Mouse (Mus musculus) MEL (cell line): ENCODE measurements around the gene Med15. TPM values are rescaled to one million over a fixed set of nuclear protein-coding genes. Genes with fewer than 3 reads are reported as not detected.

ENCODE experiments used
- DNase-seq: peaks from one replicate; pipeline ENCODE4 v3.0.0; 2011; ENCODE audit warnings: low read depth, low spot score
- H3K27ac ChIP-seq: 2 replicates; pipeline ENCODE4 v1.5.1; 2012; ENCODE audit warnings: low read depth, mild to moderate bottlenecking, control low read depth, low read length, moderate library complexity; ENCODE audit not compliant: control insufficient read depth
- H3K27me3 ChIP-seq, 2 experiments: fragments of 150-350 bp in 1 of 2; sonication (generic) in 1 of 2; 2 replicates each; pipeline ENCODE4 v1.6.1; 2012; ENCODE audit warnings: low read length in 2 of 2, mild to moderate bottlenecking in 2 of 2, improper control_type of control experiment in 1 of 2, moderate library complexity in 1 of 2; ENCODE audit not compliant: insufficient read depth in 2 of 2, control insufficient read depth in 1 of 2
- H3K36me3 ChIP-seq, 2 experiments: 2 replicates each; pipeline ENCODE4 v1.6.1; 2012 to 2014; ENCODE audit warnings: low read length in 2 of 2, improper control_type of control experiment in 1 of 2, inconsistent platforms in 1 of 2, mild to moderate bottlenecking in 1 of 2; ENCODE audit not compliant: insufficient read depth in 2 of 2, control insufficient read depth in 1 of 2
- H3K4me1 ChIP-seq, 2 experiments: fragments of 150-350 bp in 1 of 2; sonication (generic) in 1 of 2; 2 replicates each; pipeline ENCODE4 v1.6.1; 2012; ENCODE audit warnings: low read length in 2 of 2, improper control_type of control experiment in 1 of 2, mild to moderate bottlenecking in 1 of 2; ENCODE audit not compliant: insufficient read depth in 2 of 2, control insufficient read depth in 1 of 2
- H3K4me3 ChIP-seq, 2 experiments: fragments of 150-350 bp in 1 of 2; sonication (generic) in 1 of 2; 2 replicates each; pipeline ENCODE4 v1.5.1; 2012; ENCODE audit warnings: low read depth in 2 of 2, low read length in 2 of 2, mild to moderate bottlenecking in 2 of 2, moderate library complexity in 2 of 2, control low read depth in 1 of 2, improper control_type of control experiment in 1 of 2; ENCODE audit not compliant: control insufficient read depth in 1 of 2, insufficient read depth in 1 of 2
- H3K79me2 ChIP-seq: 2 replicates; pipeline ENCODE4 v1.6.1; 2012; ENCODE audit warnings: mild to moderate bottlenecking, low read length, moderate library complexity; ENCODE audit not compliant: control insufficient read depth, poor library complexity, insufficient read depth
- H3K9ac ChIP-seq: 2 replicates; pipeline ENCODE4 v1.6.1; 2012; ENCODE audit warnings: low read depth, mild to moderate bottlenecking, control low read depth, low read length, moderate library complexity; ENCODE audit not compliant: control insufficient read depth, poor library complexity, severe bottlenecking
- H3K9me3 ChIP-seq: fragments of 150-350 bp; sonication (generic); replicated peaks from 2 replicates; pipeline ENCODE4 v1.6.1; 2012; ENCODE audit warnings: mild to moderate bottlenecking, low read length, improper control_type of control experiment, moderate library complexity; ENCODE audit not compliant: insufficient read depth
- CHD1 ChIP-seq: IDR thresholded peaks from 2 replicates; pipeline ENCODE4 v1.6.1; 2012; ENCODE audit warnings: low read depth, mild to moderate bottlenecking, inconsistent platforms, low read length, improper control_type of control experiment
- EP300 ChIP-seq, 2 experiments: IDR thresholded peaks; 2 replicates each; pipeline ENCODE4 v1.6.1; 2011; ENCODE audit warnings: improper control_type of control experiment in 2 of 2, low read length in 2 of 2, low read depth in 1 of 2, mild to moderate bottlenecking in 1 of 2
- GABPA ChIP-seq: IDR thresholded peaks from 2 replicates; pipeline ENCODE4 v1.6.1; 2012; ENCODE audit warnings: low read depth, mild to moderate bottlenecking, inconsistent platforms, low read length, improper control_type of control experiment, moderate library complexity
- GATA1 ChIP-seq: IDR thresholded peaks from 2 replicates; pipeline ENCODE4 v1.6.1; 2011; ENCODE audit warnings: low read depth, low read length, improper control_type of control experiment
- MAFK ChIP-seq: IDR thresholded peaks from 2 replicates; pipeline ENCODE4 v1.6.1; 2011; ENCODE audit warnings: low read depth, mild to moderate bottlenecking, low read length, improper control_type of control experiment, borderline replicate concordance
- MAX ChIP-seq: IDR thresholded peaks from 2 replicates; pipeline ENCODE4 v1.6.1; 2011; ENCODE audit warnings: low read length, improper control_type of control experiment
- MAZ ChIP-seq: IDR thresholded peaks from 2 replicates; pipeline ENCODE4 v1.6.1; 2012; ENCODE audit warnings: low read depth, mild to moderate bottlenecking, inconsistent platforms, low read length, improper control_type of control experiment
- MXI1 ChIP-seq: IDR thresholded peaks from 2 replicates; pipeline ENCODE4 v1.6.1; 2011; ENCODE audit warnings: mild to moderate bottlenecking, low read depth, low read length, improper control_type of control experiment
- MYB ChIP-seq: IDR thresholded peaks from 2 replicates; pipeline ENCODE4 v1.6.1; 2011; ENCODE audit warnings: mild to moderate bottlenecking, low read depth, low read length, improper control_type of control experiment
- NELFE ChIP-seq: IDR thresholded peaks from 2 replicates; pipeline ENCODE4 v1.6.1; 2011; ENCODE audit warnings: low read depth, low read length, improper control_type of control experiment
- POLR2A ChIP-seq, 2 experiments: IDR thresholded peaks; 2 replicates each; pipeline ENCODE4 v1.6.1; 2011 to 2012; ENCODE audit warnings: low read length in 2 of 2, mild to moderate bottlenecking in 2 of 2, control low read depth in 1 of 2, improper control_type of control experiment in 1 of 2, low read depth in 1 of 2, moderate library complexity in 1 of 2; ENCODE audit not compliant: control insufficient read depth in 1 of 2, insufficient read depth in 1 of 2, poor library complexity in 1 of 2
- POLR2AphosphoS2 ChIP-seq: IDR thresholded peaks from 2 replicates; pipeline ENCODE4 v1.6.1; 2011; ENCODE audit warnings: low read length, improper control_type of control experiment
- RCOR1 ChIP-seq: IDR thresholded peaks from 2 replicates; pipeline ENCODE4 v1.6.1; 2012; ENCODE audit warnings: low read depth, mild to moderate bottlenecking, inconsistent platforms, low read length, improper control_type of control experiment
- SIN3A ChIP-seq: IDR thresholded peaks from 2 replicates; pipeline ENCODE4 v1.6.1; 2012; ENCODE audit warnings: low read length, improper control_type of control experiment, inconsistent platforms
- TAL1 ChIP-seq: IDR thresholded peaks from 2 replicates; pipeline ENCODE4 v1.6.1; 2012; ENCODE audit warnings: mild to moderate bottlenecking, inconsistent platforms, low read length, moderate library complexity, mixed read lengths
- TCF12 ChIP-seq: IDR thresholded peaks from 2 replicates; pipeline ENCODE4 v1.6.1; 2014; ENCODE audit warnings: low read depth, mild to moderate bottlenecking, inconsistent platforms, low read length, improper control_type of control experiment, moderate library complexity
- ZNF384 ChIP-seq: IDR thresholded peaks from 2 replicates; pipeline ENCODE4 v1.6.1; 2012; ENCODE audit warnings: low read depth, mild to moderate bottlenecking, inconsistent platforms, low read length, improper control_type of control experiment
- polyA plus RNA-seq, 2 experiments: library from polyadenylated mRNA; stranded (reverse) in 1 of 2; unstranded in 1 of 2; fragments of >175 nt in 1 of 2; fragments of >200 nt in 1 of 2; gene quantifications; 2 replicates each; pipeline versions ENCODE4 v1.2.1 to v1.2.4; 2012; ENCODE audit warnings: low replicate concordance in 2 of 2, low read depth in 1 of 2; ENCODE audit not compliant: insufficient read length in 2 of 2, insufficient read depth in 1 of 2, missing spikeins in 1 of 2
- total RNA-seq: library from RNA; depleted of rRNA; stranded (reverse); fragments of 300-350 nt; gene quantifications from 2 replicates; pipeline ENCODE4 v1.2.3, GENCODE M21; 2012

Med15 gene
- total and polyA plus RNA-seq, 3 experiments = 25.9 to 62.0 TPM; not detected in 1

GRCm38 (mm10) chr16:17646310-17647114, 86.2 kb downstream of the Med15 start, which contains the start of gene Ccdc74a:
TSS of gene Ccdc74a (plus strand) at chr16:17646470.
- Histone ChIP-seq H3K9me3 (no peaks in the 10 kb centered on the region), H3K9ac (peak within 1 kb of the TSS; percentile 81), H3K4me1 (peaks cover 0 to 10% of the 10 kb centered on the region in 2 experiments; a peak in 2 of 4 replicates), H3K36me3 (peaks cover 0 to 6% of the 10 kb centered on the region in 2 experiments; a peak in 2 of 4 replicates), H3K79me2 (peaks cover 2% of the 10 kb centered on the region; the same call in 1 of the 2 replicates), H3K4me3 (peak within 1 kb of the TSS; percentile 68 to 69), H3K27ac (peak within 1 kb of the TSS; percentile 55), H3K27me3 (no peaks in the 10 kb centered on the region)
- DNase-seq = peak; percentile 84
- no peak for TF ChIP-seq CHD1
- no peak for TF ChIP-seq RCOR1
- TF ChIP-seq POLR2A (IDR thresholded peaks at IDR 0.05; ENCODE audit: control insufficient read depth in 1 of 2, insufficient read depth in 1 of 2, low read depth in 1 of 2, low read length in 2 of 2, poor library complexity in 1 of 2) = peak; percentile 43 to 58; a peak in 2 of 4 replicates
- TF ChIP-seq MXI1 = peak; percentile 33; the same call in 1 of the 2 replicates
- TF ChIP-seq POLR2AphosphoS2 = peak; percentile 45; the same call in 1 of the 2 replicates
- TF ChIP-seq SIN3A = peak; percentile 28; the same call in 1 of the 2 replicates
- peak; percentile 44; the same call in 1 of the 2 replicates for TF ChIP-seq NELFE

- Histone ChIP-seq H3K36me3 (peaks cover 8 to 11% of the 10 kb centered on the region in 2 experiments; a peak in 3 of 4 replicates), H3K9ac (no peak overlapping the region), H3K9me3 (no peaks in the 10 kb centered on the region), H3K27me3 (no peaks in the 10 kb centered on the region), H3K4me1 (peaks cover 3 to 13% of the 10 kb centered on the region in 2 experiments), H3K27ac (no peak overlapping the region), H3K4me3 (no peak overlapping the region), H3K79me2 (peaks cover 2% of the 10 kb centered on the region; the same call in 1 of the 2 replicates)
- TF ChIP-seq ZNF384 (no peak), TAL1 (no peak), MAFK (no peak), TCF12 (no peak), POLR2AphosphoS2 (no peak; the same call in 1 of the 2 replicates), GABPA (no peak), RCOR1 (peak; percentile 76; the same call in 1 of the 2 replicates), MYB (no peak), EP300 (IDR thresholded peaks at IDR 0.05; ENCODE audit: low read depth in 1 of 2, low read length in 2 of 2) (0 out of 4 replicates have a peak, but pooled peaks have one; percentile 13 to 20), POLR2A (IDR thresholded peaks at IDR 0.05; ENCODE audit: control insufficient read depth in 1 of 2, insufficient read depth in 1 of 2, low read depth in 1 of 2, low read length in 2 of 2, poor library complexity in 1 of 2) (0 out of 4 replicates have a peak, but pooled peaks of 1 of the 2 experiments have one; percentile 22), MAX (no peak), GATA1 (no peak), MAZ (no peak)
- DNase-seq = peak; percentile 65
Observed at GRCm38 (mm10) chr16:17643437-17643990, 89.2 kb downstream of the Med15 start.
